Mouse (Mus musculus) lung, adult 2 months (tissue): ENCODE data around the gene Fcnb.

Experiments used
- CTCF ChIP-seq: fragments of 200-500 bp; IDR thresholded peaks from 2 replicates; pipeline ENCODE4 v1.5.1; 2011; ENCODE audit warnings: mild to moderate bottlenecking, low read length, control low read depth; ENCODE audit not compliant: insufficient read depth
- POLR2A ChIP-seq: fragments of 200-500 bp; IDR thresholded peaks from 2 replicates; pipeline ENCODE4 v1.6.1; 2011; ENCODE audit warnings: low read depth, mild to moderate bottlenecking, control low read depth, low read length, borderline replicate concordance; ENCODE audit errors: extremely low read depth

DNA sequence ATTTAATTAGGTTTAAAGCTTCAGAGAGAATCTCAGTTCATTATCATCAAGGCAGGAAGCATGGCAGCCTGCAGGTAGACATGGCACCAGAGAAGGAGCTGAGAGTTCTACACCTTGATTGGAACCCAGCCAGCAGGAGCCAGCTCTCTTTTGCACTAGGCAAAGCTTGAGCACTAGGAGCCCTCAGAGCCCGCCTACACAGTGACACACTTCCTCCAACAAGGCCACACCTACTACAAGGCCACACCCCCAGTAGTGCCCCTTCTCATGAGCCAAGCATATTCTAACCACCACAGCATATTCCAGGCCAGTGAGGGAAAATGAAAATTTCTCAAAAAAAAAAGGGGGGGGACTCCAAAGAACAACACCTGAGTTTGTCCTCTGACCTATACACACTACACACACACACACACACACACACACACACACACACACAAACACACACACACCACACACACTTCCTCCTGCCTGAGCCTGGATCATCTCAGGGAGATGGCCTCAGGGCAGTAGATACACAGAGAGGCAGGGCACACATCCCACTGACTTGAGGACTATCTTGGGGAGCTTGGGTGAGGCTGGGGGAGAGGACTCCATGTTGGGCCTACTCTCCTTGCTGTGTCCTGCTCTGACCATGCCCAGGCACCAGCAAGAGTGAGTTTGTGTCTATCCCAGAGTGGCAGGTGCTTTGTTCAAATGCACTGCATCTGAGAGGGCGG, 16.7 kb downstream of the Fcnb start:
- TF ChIP-seq CTCF, result no peak
- no peak for TF ChIP-seq POLR2A
